Mouse (Mus musculus): ENCODE data around the gene Pnp. TPM values are rescaled to one million over a fixed set of nuclear protein-coding genes. Genes with fewer than 3 reads are reported as not detected.
"Not testable (repeated sequence)": the region's sequence is repeated elsewhere in the genome, so short reads cannot be mapped to it uniquely, and the experiment has no call there.

Gene Pnp
- polyA plus RNA-seq (2015; fragmentation: Nextera tagmentation; extraction: Ambion mirVana), result 22.1 and 25.5 TPM in 2 replicates

- peak; percentile 100 for ATAC-seq (ENCODE audit: low FRiP score, low read depth)
- peaks cover 30% of the 10 kb centered on the region for H3K36me3 ChIP-seq
- no peaks in the 10 kb centered on the region for H3K27me3 ChIP-seq
- under 1% methylated on average over 68 of the region's 68 CpGs for WGBS
- H3K9me3 ChIP-seq, result no peaks in the 10 kb centered on the region
- H3K4me1 ChIP-seq (replicated peaks), result peaks cover 42% of the 10 kb centered on the region
- peak within 1 kb of the TSS; percentile 94 for H3K4me3 ChIP-seq
- H3K27ac ChIP-seq (replicated peaks), result peak within 1 kb of the TSS; percentile 91
- H3K4me2 ChIP-seq, result peak within 1 kb of the TSS; percentile 91
- peak within 1 kb of the TSS; percentile 97 for H3K9ac ChIP-seq
Measured at GRCm38 (mm10) chr14:50930754-50931492, at the start of gene Pnp, which contains the start of gene Pip4p1. Gene Pnp, plus strand, starts transcription at chr14:50931082. Gene Pip4p1, minus strand, starts transcription at chr14:50930856.

DNA sequence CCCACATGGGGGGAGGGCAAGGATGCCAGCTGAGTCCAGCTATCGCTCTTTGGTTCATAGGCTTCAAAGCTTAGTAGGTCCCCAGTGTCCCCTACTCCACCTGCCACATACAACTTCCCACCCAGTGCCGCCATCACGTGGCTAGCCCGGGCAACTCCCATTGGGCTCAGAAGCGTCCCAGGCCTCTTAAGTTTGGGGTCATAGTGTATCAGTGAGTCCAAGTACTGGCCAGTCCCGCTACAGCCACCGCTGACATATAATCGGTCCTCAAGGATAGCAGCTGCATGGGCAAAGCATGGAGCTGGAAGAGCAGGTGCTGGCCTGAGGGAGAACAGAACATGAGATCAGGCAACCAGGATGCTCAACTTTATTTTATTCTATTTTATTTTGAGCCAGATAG, 39.3 kb upstream of the Pnp start:
- Histone ChIP-seq H3K4me3 (no peak overlapping the region), H3K9ac (no peak overlapping the region), H3K27ac (replicated peaks) (no peak overlapping the region), H3K36me3 (no peaks in the 10 kb centered on the region), H3K9me3 (no peaks in the 10 kb centered on the region), H3K27me3 (no peaks in the 10 kb centered on the region), H3K4me1 (replicated peaks) (peaks cover 10% of the 10 kb centered on the region), H3K4me2 (no peak overlapping the region)
- WGBS, result 89% methylated on average over 8 of the region's 8 CpGs
- no peak for ATAC-seq (ENCODE audit: low FRiP score, low read depth)

GRCm38 (mm10) chr14:50892091-50892490, 38.8 kb upstream of the Pnp start:
- Histone ChIP-seq H3K4me2 (no peak overlapping the region), H3K9me3 (no peaks in the 10 kb centered on the region), H3K9ac (no peak overlapping the region), H3K27me3 (no peaks in the 10 kb centered on the region), H3K4me3 (no peak overlapping the region), H3K27ac (replicated peaks) (no peak overlapping the region), H3K36me3 (no peaks in the 10 kb centered on the region), H3K4me1 (replicated peaks) (peaks cover 14% of the 10 kb centered on the region)
- WGBS, result 89% methylated on average over 7 of the region's 7 CpGs
- ATAC-seq (ENCODE audit: low FRiP score, low read depth), result no peak

DNA sequence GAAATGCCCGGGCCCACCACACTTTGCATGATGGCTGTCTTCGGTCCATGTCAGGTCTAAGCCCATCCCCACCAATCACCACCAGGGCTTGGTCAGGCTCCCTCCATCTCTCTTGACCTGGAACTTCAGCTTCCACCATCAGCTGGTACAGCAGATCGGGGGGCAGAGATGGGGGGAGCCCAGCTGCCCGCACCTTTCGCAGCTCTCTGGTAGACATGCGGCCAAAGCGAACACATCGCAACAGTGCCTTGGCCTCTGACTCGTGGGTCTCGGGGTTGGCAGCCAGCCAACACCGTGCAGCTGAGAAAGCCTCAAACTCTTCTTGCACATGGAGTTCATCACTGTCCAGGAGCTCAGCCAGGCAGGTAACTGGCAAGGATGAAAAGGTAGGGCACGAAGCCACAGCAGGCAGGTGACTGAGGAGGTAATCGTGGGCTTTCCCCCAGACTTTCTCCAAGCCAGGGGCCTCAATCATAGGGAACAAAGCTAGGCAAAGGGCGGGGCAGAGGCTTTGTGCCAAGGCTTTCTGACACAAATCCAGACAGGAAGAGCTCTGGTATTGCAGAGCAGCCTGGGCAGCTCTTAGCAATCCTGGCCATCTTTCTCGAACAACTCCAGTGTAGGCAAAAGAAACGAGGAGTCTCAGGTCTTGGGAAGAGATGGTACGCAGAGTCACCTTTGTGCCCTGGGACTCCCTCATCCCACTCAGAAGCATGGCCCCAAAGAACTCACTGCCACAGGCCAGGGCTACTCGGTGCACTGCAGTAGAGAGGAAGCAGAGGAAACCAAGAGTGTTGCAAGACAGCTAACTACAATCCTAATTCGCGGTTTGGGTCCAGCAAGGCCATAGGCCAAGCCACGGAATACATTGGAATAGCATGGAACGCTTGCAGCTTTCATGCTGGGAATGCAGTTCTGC, 38.1 kb upstream of the Pnp start:
- Histone ChIP-seq H3K4me1 (replicated peaks) (peaks cover 18% of the 10 kb centered on the region), H3K9ac (no peak overlapping the region), H3K4me3 (no peak overlapping the region), H3K27ac (replicated peaks) (no peak overlapping the region), H3K4me2 (no peak overlapping the region), H3K36me3 (no peaks in the 10 kb centered on the region), H3K9me3 (no peaks in the 10 kb centered on the region), H3K27me3 (no peaks in the 10 kb centered on the region)
- WGBS, result 85% methylated on average over 22 of the region's 22 CpGs
- ATAC-seq (ENCODE audit: low FRiP score, low read depth), result no peak

DNA sequence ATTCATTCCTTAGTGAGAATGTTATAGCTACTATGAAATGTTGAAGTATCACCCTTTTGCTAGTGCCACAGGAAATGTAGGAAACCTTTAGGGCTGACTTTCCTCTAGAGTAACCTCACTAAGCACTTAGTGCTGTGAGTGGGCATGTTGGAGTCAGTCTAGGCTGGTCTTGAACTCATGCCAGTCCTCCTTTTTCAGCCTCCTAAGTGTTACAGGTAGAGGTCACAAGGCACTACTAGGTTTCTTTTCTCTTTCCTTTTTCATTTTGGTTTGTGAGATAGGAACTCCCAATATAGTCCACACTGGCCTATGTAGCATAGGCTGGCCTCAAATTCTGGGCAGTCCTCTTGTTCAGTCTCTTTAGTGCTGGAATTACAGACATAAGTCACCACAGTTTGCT, 35.5 kb upstream of the Pnp start:
- no peak for ATAC-seq (ENCODE audit: low FRiP score, low read depth)
- no peaks in the 10 kb centered on the region for H3K9me3 ChIP-seq
- H3K9ac ChIP-seq, result no peak overlapping the region
- H3K36me3 ChIP-seq, result no peaks in the 10 kb centered on the region
- 0 out of 2 replicates have a peak overlapping the region, but pooled peaks have one; percentile 56 for H3K4me3 ChIP-seq
- H3K4me2 ChIP-seq, result peak overlapping the region; percentile 96; the same call in 1 of the 2 replicates
- peaks cover 18% of the 10 kb centered on the region for H3K4me1 ChIP-seq (replicated peaks)
- H3K27me3 ChIP-seq, result no peaks in the 10 kb centered on the region
- H3K27ac ChIP-seq (replicated peaks), result no peak overlapping the region

DNA sequence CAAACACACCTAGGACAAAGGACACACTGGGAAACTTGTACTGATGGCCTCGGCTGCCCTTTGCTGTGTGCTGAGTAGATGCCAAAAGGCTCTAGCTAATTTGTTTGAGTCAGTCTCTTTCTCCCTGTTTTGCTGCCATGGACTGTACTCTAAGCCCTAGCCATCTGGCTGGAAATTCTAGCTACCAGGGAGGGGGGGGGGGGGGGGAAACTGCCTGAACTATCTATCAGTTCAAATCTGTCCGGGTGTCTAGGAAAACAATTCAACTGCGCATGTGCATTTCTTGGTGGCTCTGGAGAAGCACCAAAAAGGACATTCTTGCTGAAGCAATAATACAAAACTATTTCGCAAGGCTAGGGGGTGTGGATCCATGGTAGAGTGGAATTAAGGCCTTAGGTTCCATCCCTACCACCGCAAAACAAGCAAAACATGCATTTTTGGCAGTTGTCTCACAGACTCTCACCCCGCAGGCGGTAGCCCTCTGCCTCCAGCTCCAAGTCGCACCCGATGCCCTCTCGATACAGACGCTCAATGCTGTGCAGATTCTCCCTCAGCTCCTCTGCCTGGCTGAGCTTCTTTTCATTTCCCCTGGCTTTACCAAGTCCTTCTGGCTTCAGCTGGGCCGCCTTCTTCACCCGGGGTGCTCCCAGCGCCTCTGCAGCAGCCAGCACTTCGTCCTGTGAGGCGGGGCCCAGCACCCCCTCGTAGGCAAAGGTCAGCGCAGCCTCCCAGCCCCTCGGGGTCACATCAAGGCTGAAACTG, 34.7 kb upstream of the Pnp start:
- WGBS, result 15% methylated on average over 19 of the region's 19 CpGs
- peak overlapping the region; percentile 78 for H3K9ac ChIP-seq
- no peaks in the 10 kb centered on the region for H3K9me3 ChIP-seq
- peak; percentile 62 for ATAC-seq (ENCODE audit: low FRiP score, low read depth)
- H3K27me3 ChIP-seq, result no peaks in the 10 kb centered on the region
- H3K4me2 ChIP-seq, result peak overlapping the region; percentile 96
- no peaks in the 10 kb centered on the region for H3K36me3 ChIP-seq
- H3K4me1 ChIP-seq (replicated peaks), result peaks cover 18% of the 10 kb centered on the region
- peak overlapping the region; percentile 69 for H3K27ac ChIP-seq (replicated peaks)
- peak overlapping the region; percentile 56 for H3K4me3 ChIP-seq

DNA sequence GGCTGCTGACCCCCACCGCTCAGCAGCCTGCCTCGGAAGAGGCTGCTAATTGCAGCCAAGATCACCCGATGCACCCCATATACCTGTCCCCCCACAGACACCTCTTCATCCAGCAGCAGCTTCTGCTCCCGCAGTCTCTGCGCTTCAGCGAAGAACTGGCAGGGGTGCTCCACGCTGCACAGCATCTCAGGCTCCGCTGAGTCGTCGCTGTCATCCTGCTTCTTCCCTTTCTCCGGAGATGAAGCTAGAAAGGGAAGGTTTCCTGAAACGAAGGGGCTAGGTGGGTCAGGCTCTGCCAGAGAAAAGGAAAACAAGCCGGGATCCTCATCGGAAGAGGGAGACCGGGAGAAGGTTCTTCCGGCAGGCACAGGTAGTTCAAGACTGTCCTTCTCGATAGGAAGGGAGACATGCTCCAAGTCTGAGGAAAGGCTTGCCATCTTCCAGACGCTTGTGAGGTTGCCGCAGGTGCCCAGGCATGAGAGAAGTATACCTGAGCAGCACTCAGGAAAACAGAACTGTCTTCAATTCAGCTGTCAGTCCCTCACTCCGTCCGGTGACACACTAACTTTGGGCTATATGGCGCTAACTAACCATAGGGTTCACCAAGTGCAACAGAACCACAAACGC, 34.0 kb upstream of the Pnp start:
- H3K4me3 ChIP-seq, result peak overlapping the region; percentile 56
- WGBS, result 20% methylated on average over 23 of the region's 23 CpGs

GRCm38 (mm10) chr14:50897374-50897765, 33.5 kb upstream of the Pnp start, which contains the start of gene Klhl33:
Gene Klhl33, minus strand, starts transcription at chr14:50897507.
- no peak for ATAC-seq (ENCODE audit: low FRiP score, low read depth)
- peak within 1 kb of the TSS; percentile 96 for H3K4me2 ChIP-seq

More for the DNA sequence above, 34.0 kb upstream of the Pnp start:
- peak; percentile 85 for ATAC-seq (ENCODE audit: low FRiP score, low read depth)
- Histone ChIP-seq H3K36me3 (no peaks in the 10 kb centered on the region), H3K27ac (replicated peaks) (peak overlapping the region; percentile 69), H3K4me1 (replicated peaks) (peaks cover 18% of the 10 kb centered on the region), H3K9ac (peak overlapping the region; percentile 78), H3K9me3 (no peaks in the 10 kb centered on the region), H3K27me3 (no peaks in the 10 kb centered on the region), H3K4me2 (peak overlapping the region; percentile 96)

GRCm38 (mm10) chr14:50897992-50898391, 32.9 kb upstream of the Pnp start:
- not testable (repeated sequence) for H3K4me2 ChIP-seq; H3K27ac ChIP-seq (replicated peaks); H3K27me3 ChIP-seq; ATAC-seq (ENCODE audit: low FRiP score, low read depth); H3K36me3 ChIP-seq; H3K9me3 ChIP-seq; H3K9ac ChIP-seq; H3K4me3 ChIP-seq
- peaks cover 18% of the 10 kb centered on the region for H3K4me1 ChIP-seq (replicated peaks)
- 97% methylated on average over 2 of the region's 2 CpGs for WGBS

More at GRCm38 (mm10) chr14:50897374-50897765, 33.5 kb upstream of the Pnp start, which contains the start of gene Klhl33:
- H3K9ac ChIP-seq, result peak within 1 kb of the TSS; percentile 78
- peak within 1 kb of the TSS; percentile 56 for H3K4me3 ChIP-seq
- no peaks in the 10 kb centered on the region for H3K36me3 ChIP-seq
- peaks cover 18% of the 10 kb centered on the region for H3K4me1 ChIP-seq (replicated peaks)
- H3K27ac ChIP-seq (replicated peaks), result peak within 1 kb of the TSS; percentile 69
- no peaks in the 10 kb centered on the region for H3K27me3 ChIP-seq
- WGBS, result 46% methylated on average over 7 of the region's 7 CpGs
- no peaks in the 10 kb centered on the region for H3K9me3 ChIP-seq

DNA sequence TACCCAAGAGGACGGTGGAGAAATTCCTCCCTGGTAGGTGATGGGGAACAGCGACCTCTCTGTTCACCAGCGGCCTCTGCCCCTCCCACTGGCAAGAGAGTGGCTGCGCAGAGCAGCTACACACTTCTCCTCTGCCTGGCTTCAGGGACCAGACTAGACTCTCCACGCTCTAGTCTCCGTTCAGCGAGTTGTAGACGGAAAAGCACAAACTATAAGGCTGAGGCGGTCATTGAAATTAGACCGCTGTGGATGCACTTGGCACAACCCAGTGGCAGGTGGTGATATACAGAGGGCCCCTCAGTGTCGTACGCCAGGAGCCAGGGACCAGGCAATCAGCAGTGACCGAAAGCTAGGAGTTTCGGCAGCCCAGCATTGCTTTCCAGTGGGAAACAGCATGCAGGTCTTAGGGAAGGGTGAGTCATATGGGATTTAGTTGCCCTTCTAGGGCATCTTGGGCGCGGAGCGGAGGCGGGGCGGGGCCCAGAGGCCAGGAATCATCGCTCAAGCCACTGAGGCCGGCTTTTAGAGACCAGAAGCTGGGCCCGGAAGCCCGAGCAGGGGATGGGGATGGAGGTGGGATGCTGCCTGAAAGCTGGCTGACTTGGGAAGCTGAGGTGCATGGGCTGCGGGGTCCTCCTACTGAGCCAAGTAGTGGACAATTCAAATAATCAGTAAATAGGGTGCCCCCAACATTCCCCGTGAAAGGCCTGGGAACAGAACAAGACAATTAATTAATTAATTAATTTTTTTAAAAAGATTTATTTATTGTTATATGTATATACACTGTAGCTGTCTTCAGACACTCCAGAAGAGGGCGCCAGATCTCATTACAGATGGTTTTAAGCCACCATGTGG, 26.7 kb upstream of the Pnp start:
- WGBS, result 4% methylated on average over 26 of the region's 26 CpGs
- Histone ChIP-seq H3K36me3 (no peaks in the 10 kb centered on the region), H3K4me1 (replicated peaks) (peaks cover 8% of the 10 kb centered on the region), H3K27me3 (no peaks in the 10 kb centered on the region), H3K9ac (peak overlapping the region; percentile 57), H3K9me3 (no peaks in the 10 kb centered on the region), H3K4me3 (peak overlapping the region; percentile 42), H3K4me2 (peak overlapping the region; percentile 75), H3K27ac (replicated peaks) (peak overlapping the region; percentile 65)
- ATAC-seq (ENCODE audit: low FRiP score, low read depth), result peak; percentile 91
